Mouse (Mus musculus): ENCODE results near the gene Calcoco1. TPM values are rescaled to one million over a fixed set of nuclear protein-coding genes. Genes with fewer than 3 reads are reported as not detected.

Gene Calcoco1
- polyA plus RNA-seq, 1 experiment from 2014 or later: 55.1 TPM

DNA sequence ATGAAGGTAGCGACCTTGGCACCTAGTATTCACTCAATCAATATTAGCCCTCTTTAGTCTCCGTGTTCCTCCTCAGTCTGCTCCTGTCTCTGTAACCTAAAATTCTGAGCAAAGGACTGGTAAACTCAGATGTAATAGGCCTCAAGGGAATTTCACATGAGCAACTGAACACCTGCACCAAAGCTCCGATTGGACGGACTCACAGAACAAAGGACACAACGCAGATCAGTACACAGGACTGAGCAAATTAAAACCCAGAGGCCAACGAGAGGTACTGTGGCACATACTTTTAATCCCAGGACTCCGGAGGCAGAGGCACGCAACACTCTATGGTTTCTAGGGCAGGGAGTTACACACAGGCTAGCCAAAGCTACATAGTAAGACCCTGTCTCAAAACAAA lies 25.9 kb upstream of the Calcoco1 start:
- no peak overlapping the region for H3K9ac ChIP-seq
- H3K9me3 ChIP-seq (replicated peaks): no peaks in the 10 kb centered on the region
- H3K27me3 ChIP-seq (replicated peaks): peaks cover 100% of the 10 kb centered on the region
- no peak for ATAC-seq (ENCODE audit: insufficient number of reproducible peaks, low FRiP score)
- H3K27ac ChIP-seq (ENCODE audit: poor library complexity, severe bottlenecking): no peak overlapping the region
- H3K4me3 ChIP-seq: peak overlapping the region; percentile 60; the same call in 1 of the 2 replicates
- peaks cover 15% of the 10 kb centered on the region for H3K4me1 ChIP-seq (replicated peaks)
- no peak overlapping the region for H3K4me2 ChIP-seq
- H3K36me3 ChIP-seq: no peaks in the 10 kb centered on the region
- 46% methylated on average over 8 of the region's 8 CpGs for WGBS

DNA sequence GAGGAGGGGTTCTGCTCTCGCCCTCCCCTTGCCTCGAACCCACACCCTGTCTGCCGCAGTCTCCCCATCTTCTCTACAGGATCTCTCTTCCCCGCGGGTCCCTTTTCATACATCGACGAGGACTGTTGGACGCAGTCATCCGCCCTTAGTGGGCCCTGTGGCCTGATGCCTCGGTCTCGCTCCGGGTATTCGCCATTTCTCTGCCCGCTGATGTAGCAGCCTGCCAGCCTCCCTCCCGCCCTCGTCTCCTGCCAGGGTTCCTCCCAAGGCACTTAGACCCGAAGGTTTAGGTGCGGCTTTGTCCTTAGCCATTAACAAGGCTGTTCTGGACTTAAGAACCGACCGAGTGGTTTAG lies 25.3 kb upstream of the Calcoco1 start:
- Histone ChIP-seq H3K4me3 (peak overlapping the region; percentile 60), H3K9me3 (replicated peaks) (no peaks in the 10 kb centered on the region), H3K27me3 (replicated peaks) (peaks cover 97% of the 10 kb centered on the region), H3K9ac (peak overlapping the region; percentile 65), H3K4me1 (replicated peaks) (peaks cover 15% of the 10 kb centered on the region), H3K36me3 (no peaks in the 10 kb centered on the region), H3K4me2 (peak overlapping the region; percentile 79), H3K27ac (ENCODE audit: poor library complexity, severe bottlenecking) (no peak overlapping the region)
- WGBS: 2% methylated on average over 20 of the region's 20 CpGs
- no peak for ATAC-seq (ENCODE audit: insufficient number of reproducible peaks, low FRiP score)

DNA sequence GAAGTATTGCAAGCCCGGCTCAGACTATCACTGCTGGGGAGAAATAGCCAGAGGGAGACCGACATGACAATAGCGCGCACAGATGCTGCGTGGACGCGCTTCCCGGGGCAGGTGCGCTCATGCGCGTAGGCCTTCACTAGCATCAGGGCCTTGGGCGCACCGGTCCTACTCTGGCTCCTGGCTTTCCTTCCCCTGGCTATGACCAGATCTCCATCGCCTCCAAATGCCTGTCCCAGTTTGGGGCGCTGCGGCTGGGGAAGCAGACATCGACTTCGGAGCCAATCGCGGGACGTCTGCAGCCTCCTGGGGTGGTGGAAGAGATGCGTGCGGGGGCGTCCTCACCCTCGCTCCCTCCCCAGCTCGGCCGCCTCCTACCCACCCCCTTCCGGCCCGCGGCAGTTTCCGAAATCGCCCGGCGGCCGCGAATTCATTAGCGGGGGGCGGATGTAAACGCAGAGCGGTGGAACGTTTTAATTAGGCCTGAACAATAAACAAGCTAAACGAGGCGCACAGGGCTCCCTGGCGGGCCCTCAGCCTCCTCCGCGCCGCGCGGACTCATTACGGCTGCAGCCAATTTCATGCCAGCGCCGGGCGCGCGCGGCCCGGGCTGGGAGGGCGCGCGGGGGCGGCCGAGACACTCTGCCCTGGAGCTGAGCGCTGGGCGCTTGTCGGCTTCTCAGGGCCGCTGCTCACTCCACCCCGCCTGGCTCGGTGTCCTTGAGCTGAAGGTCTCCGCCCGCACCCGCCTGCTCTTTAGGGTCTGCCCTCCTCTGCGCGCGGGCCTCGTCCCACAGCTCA lies 24.7 kb upstream of the Calcoco1 start:
- peaks cover 97% of the 10 kb centered on the region for H3K27me3 ChIP-seq (replicated peaks)
- no peaks in the 10 kb centered on the region for H3K9me3 ChIP-seq (replicated peaks)
- no peaks in the 10 kb centered on the region for H3K36me3 ChIP-seq
- WGBS: under 1% methylated on average over 71 of the region's 75 CpGs
- H3K4me2 ChIP-seq: peak overlapping the region; percentile 79
- H3K4me3 ChIP-seq: peak overlapping the region; percentile 60
- peak; percentile 48; the same call in 1 of the 2 replicates for ATAC-seq (ENCODE audit: insufficient number of reproducible peaks, low FRiP score)
- no peak overlapping the region for H3K27ac ChIP-seq (ENCODE audit: poor library complexity, severe bottlenecking)
- peaks cover 15% of the 10 kb centered on the region for H3K4me1 ChIP-seq (replicated peaks)
- peak overlapping the region; percentile 65 for H3K9ac ChIP-seq

DNA sequence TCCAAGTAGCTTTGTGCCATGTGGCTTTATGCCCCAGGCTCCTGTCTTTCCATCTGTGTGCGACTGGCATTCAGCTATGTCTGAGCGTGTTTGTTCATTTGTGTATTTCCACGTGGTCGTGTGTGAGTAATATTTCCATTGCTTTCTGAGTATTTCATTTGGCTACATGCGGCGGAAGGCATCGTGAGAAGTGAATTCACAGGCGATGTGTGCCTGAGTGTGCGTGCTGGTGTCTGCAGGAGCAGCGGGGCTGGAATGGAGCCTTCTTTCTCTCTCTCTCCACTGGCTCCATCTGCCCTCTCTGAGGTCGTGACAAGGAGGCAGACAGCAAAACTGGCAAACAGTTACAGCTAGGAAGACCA lies 24.1 kb upstream of the Calcoco1 start:
- H3K9ac ChIP-seq: no peak overlapping the region
- H3K27ac ChIP-seq (ENCODE audit: poor library complexity, severe bottlenecking): no peak overlapping the region
- no peak for ATAC-seq (ENCODE audit: insufficient number of reproducible peaks, low FRiP score)
- H3K36me3 ChIP-seq: no peaks in the 10 kb centered on the region
- peak overlapping the region; percentile 79 for H3K4me2 ChIP-seq
- peaks cover 15% of the 10 kb centered on the region for H3K4me1 ChIP-seq (replicated peaks)
- WGBS: 7% methylated on average over 11 of the region's 11 CpGs
- no peaks in the 10 kb centered on the region for H3K9me3 ChIP-seq (replicated peaks)
- peak overlapping the region; percentile 60 for H3K4me3 ChIP-seq
- H3K27me3 ChIP-seq (replicated peaks): peaks cover 97% of the 10 kb centered on the region

DNA sequence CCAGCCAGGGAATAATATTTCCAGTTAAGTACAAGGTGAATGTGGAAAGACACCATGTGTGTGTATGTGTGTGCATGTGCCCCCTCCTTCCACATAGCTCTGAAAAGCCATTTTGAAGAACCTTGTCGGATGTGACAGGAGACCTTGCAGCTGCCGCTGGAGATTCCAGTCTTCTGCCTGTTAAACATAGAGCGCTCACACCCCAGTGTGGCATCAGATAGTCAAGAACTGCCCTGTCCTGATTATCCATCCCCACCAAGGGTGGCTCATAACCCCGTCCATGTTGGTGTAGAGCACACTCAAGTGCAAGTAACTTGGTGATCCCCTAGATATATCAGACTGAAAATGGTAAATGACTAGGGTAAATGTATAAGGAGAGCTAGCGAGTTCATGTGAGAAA lies 23.4 kb upstream of the Calcoco1 start:
- H3K4me1 ChIP-seq (replicated peaks): peaks cover 15% of the 10 kb centered on the region
- no peak overlapping the region for H3K4me2 ChIP-seq
- no peaks in the 10 kb centered on the region for H3K9me3 ChIP-seq (replicated peaks)
- no peak overlapping the region for H3K4me3 ChIP-seq
- no peak for ATAC-seq (ENCODE audit: insufficient number of reproducible peaks, low FRiP score)
- H3K9ac ChIP-seq: no peak overlapping the region
- H3K36me3 ChIP-seq: no peaks in the 10 kb centered on the region
- 25% methylated on average over 5 of the region's 5 CpGs for WGBS
- peaks cover 95% of the 10 kb centered on the region for H3K27me3 ChIP-seq (replicated peaks)
- H3K27ac ChIP-seq (ENCODE audit: poor library complexity, severe bottlenecking): no peak overlapping the region

DNA sequence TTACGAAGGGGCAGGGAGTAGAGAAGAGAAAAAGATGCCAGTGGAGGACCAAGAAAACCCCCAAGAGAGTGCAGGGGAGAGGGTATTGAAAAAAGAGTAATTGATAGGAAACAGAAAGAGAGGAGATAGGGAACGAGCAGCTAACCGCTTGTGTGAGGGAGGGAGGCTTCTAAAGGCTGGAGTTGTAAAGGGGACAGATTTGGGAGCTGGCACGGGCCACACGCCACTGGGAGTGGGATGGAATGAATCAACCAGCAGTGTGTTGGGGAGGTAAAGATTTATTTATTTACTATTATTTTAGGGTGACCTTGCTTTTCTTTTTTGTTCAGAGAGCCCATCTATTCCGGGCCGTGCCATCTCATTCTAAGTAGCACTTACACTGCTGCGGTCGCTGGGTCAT lies 22.9 kb upstream of the Calcoco1 start:
- H3K36me3 ChIP-seq: no peaks in the 10 kb centered on the region
- 12% methylated on average over 9 of the region's 9 CpGs for WGBS

DNA sequence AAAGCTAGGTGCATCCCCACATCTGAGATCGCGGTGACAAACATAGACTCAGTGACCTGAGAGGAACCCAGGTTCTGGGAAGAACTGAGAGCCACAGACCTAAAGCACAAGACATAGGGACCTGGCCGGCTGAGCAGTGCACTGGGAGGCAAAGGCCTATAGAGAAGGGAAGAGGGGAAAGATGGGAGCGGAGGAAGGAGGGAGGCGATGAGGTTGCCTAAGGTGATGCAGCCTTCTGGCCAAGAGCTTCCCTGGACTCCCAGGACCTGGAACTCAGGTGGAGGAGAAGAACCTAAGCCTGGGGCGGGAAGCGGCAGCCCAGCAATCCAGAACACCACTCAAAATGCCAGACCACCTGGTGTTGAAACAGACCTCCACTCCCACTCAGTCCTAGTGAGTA lies 22.4 kb upstream of the Calcoco1 start:
- Histone ChIP-seq H3K36me3 (no peaks in the 10 kb centered on the region), H3K4me2 (no peak overlapping the region), H3K9ac (no peak overlapping the region), H3K4me1 (replicated peaks) (peaks cover 16% of the 10 kb centered on the region), H3K27me3 (replicated peaks) (peaks cover 89% of the 10 kb centered on the region), H3K4me3 (no peak overlapping the region), H3K27ac (ENCODE audit: poor library complexity, severe bottlenecking) (no peak overlapping the region), H3K9me3 (replicated peaks) (no peaks in the 10 kb centered on the region)
- no peak for ATAC-seq (ENCODE audit: insufficient number of reproducible peaks, low FRiP score)
- 10% methylated on average over 7 of the region's 7 CpGs for WGBS

More for the DNA sequence above, 22.9 kb upstream of the Calcoco1 start:
- no peak overlapping the region for H3K27ac ChIP-seq (ENCODE audit: poor library complexity, severe bottlenecking)
- H3K9me3 ChIP-seq (replicated peaks): no peaks in the 10 kb centered on the region
- H3K9ac ChIP-seq: no peak overlapping the region
- peaks cover 14% of the 10 kb centered on the region for H3K4me1 ChIP-seq (replicated peaks)
- H3K4me2 ChIP-seq: no peak overlapping the region
- no peak for ATAC-seq (ENCODE audit: insufficient number of reproducible peaks, low FRiP score)
- peaks cover 91% of the 10 kb centered on the region for H3K27me3 ChIP-seq (replicated peaks)
- no peak overlapping the region for H3K4me3 ChIP-seq

DNA sequence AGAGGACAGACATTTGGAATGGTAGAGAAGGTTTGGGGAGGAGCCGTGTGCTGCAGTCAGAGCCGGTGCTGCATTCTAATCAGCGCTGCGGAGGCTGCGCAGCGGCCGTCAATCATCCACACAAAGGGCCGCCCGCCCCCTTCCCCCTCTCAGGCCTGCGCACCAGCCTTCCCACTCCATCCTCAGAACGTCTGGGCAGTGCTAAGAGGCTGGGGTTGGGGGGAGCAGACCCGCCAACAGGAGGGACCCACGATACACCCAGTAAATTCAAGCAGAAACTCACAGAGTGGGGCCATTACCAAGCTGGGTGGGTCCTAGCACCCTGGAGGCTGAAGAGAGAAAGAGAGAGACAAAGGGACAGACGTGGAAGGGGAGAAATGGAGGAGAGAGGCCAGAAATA lies 22.0 kb upstream of the Calcoco1 start:
- peaks cover 16% of the 10 kb centered on the region for H3K4me1 ChIP-seq (replicated peaks)
- no peak overlapping the region for H3K4me2 ChIP-seq
- 3% methylated on average over 14 of the region's 14 CpGs for WGBS
- H3K9ac ChIP-seq: no peak overlapping the region
- peaks cover 89% of the 10 kb centered on the region for H3K27me3 ChIP-seq (replicated peaks)
- no peak overlapping the region for H3K27ac ChIP-seq (ENCODE audit: poor library complexity, severe bottlenecking)
- no peaks in the 10 kb centered on the region for H3K36me3 ChIP-seq
- H3K4me3 ChIP-seq: no peak overlapping the region
- H3K9me3 ChIP-seq (replicated peaks): no peaks in the 10 kb centered on the region
- ATAC-seq (ENCODE audit: insufficient number of reproducible peaks, low FRiP score): no peak

DNA sequence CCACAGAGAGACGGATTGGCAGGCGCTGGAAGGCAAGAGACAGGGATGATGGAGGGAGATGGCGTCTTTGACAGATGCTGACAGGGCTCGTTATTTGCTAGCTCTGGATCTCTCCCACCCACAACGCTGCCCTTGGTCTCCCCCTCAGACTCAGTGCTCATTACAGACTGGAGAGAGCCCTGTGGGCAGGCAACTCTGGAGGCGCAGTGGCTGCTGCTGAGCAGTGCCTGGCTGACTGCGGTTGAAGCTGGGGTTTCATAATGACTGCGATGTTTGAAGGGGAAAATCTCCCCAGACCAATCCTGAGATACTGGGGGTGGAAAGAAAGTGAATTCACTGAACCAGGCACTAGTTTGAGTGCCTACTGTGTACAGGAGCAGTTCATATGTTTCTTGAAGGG lies 21.2 kb upstream of the Calcoco1 start:
- ATAC-seq (ENCODE audit: insufficient number of reproducible peaks, low FRiP score): no peak
- Histone ChIP-seq H3K9ac (no peak overlapping the region), H3K9me3 (replicated peaks) (no peaks in the 10 kb centered on the region), H3K4me3 (no peak overlapping the region), H3K4me2 (no peak overlapping the region), H3K36me3 (no peaks in the 10 kb centered on the region), H3K27ac (ENCODE audit: poor library complexity, severe bottlenecking) (no peak overlapping the region), H3K27me3 (replicated peaks) (peaks cover 85% of the 10 kb centered on the region), H3K4me1 (replicated peaks) (peaks cover 16% of the 10 kb centered on the region)
- WGBS: 29% methylated on average over 8 of the region's 8 CpGs

DNA sequence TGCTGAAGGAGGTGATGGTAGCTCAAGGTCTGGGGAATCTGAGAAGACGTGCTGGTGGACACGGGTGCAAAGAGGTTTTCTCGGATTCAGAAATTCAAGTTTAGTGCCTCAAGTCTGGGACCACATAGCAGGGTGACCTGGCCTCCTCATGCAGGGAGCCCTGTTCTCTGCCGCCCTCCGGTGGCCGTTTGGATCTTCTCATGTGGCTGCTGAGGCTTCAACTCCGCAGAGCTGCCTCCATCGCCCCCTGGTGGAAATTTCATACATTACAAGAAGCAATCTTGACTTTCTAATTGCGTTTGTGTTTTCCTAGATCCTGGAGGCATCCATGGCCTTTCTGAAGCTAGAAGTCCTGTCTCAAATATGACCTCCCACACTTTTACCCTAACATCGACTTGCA lies 20.6 kb upstream of the Calcoco1 start:
- no peak overlapping the region for H3K27ac ChIP-seq (ENCODE audit: poor library complexity, severe bottlenecking)
- H3K9me3 ChIP-seq (replicated peaks): no peaks in the 10 kb centered on the region
- peaks cover 85% of the 10 kb centered on the region for H3K27me3 ChIP-seq (replicated peaks)
- no peak overlapping the region for H3K9ac ChIP-seq
- H3K4me1 ChIP-seq (replicated peaks): peaks cover 16% of the 10 kb centered on the region
- ATAC-seq (ENCODE audit: insufficient number of reproducible peaks, low FRiP score): peak; percentile 71
- H3K4me2 ChIP-seq: no peak overlapping the region
- H3K4me3 ChIP-seq: no peak overlapping the region
- WGBS: 0% methylated on average over 10 of the region's 10 CpGs
- H3K36me3 ChIP-seq: no peaks in the 10 kb centered on the region

DNA sequence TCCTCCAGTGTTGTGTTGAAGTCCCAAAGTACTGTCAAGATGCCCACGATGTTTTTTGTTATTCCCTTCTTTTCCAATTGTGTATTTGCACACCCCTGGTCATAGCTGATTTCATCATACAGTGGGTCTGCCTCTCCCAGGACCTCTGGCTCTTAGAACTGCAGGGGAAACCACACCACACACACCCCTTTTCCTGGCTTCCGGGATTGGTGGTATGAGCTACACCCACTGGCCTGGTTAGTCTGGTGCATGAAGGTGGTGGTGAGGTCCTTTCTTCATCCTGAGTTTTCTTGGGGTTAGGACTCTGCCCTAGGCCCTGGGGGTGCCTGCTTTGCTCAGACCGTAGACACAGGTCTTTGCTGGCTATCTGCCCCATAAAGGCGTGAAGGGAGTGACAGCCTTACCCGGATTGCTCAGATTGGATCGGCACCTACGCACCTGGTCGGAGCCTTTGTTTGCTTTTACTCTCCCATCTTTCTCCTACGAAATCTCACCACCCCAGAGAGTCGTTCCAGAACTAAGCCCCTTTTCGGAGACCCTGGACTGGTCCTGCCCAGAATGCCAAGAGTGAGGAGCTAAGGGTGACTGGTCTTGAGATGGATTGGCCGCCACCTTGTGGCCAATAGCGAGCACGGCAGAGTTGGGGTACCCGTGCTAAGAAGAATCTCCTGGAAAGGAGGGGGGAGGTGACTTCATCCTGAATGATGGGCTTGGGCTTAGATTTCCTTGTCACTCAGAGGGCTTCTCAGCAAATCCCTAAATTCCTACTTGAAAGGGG lies 17.7 kb upstream of the Calcoco1 start:
- no peaks in the 10 kb centered on the region for H3K9me3 ChIP-seq (replicated peaks)
- H3K27me3 ChIP-seq (replicated peaks): peaks cover 85% of the 10 kb centered on the region
- H3K4me1 ChIP-seq (replicated peaks): peaks cover 12% of the 10 kb centered on the region
- no peak overlapping the region for H3K9ac ChIP-seq
- no peak for ATAC-seq (ENCODE audit: insufficient number of reproducible peaks, low FRiP score)
- H3K27ac ChIP-seq (ENCODE audit: poor library complexity, severe bottlenecking): no peak overlapping the region
- no peak overlapping the region for H3K4me3 ChIP-seq
- 25% methylated on average over 15 of the region's 15 CpGs for WGBS
- no peaks in the 10 kb centered on the region for H3K36me3 ChIP-seq
- peak overlapping the region; percentile 46 for H3K4me2 ChIP-seq

Data from heart, embryonic 12.5 days (tissue).